Mouse (Mus musculus) splenic B cell, adult 2 months (primary cell): ENCODE results near the gene Dync1i1.

Experiments used
- DNase-seq: peaks from one replicate; pipeline ENCODE4 v3.0.0-alpha.2; 2011; ENCODE audit warnings: low read depth, low spot score
- H3K27me3 ChIP-seq: 2 replicates; pipeline ENCODE4 v1.6.1; 2012; ENCODE audit warnings: mild to moderate bottlenecking, low read length, moderate library complexity, mixed read lengths; ENCODE audit not compliant: control insufficient read depth, poor library complexity, insufficient read depth, severe bottlenecking
- H3K36me3 ChIP-seq: 2 replicates; pipeline ENCODE4 v1.6.1; 2012; ENCODE audit warnings: mild to moderate bottlenecking, low read length, moderate library complexity, mixed read lengths; ENCODE audit not compliant: control insufficient read depth, poor library complexity, insufficient read depth, severe bottlenecking

Gene Dync1i1

GRCm38 (mm10) chr6:5741395-5742032 lies 16.1 kb downstream of the Dync1i1 start:
- DNase-seq: no peak
- H3K36me3 ChIP-seq: no peaks in the 10 kb centered on the region
- no peaks in the 10 kb centered on the region for H3K27me3 ChIP-seq

DNA sequence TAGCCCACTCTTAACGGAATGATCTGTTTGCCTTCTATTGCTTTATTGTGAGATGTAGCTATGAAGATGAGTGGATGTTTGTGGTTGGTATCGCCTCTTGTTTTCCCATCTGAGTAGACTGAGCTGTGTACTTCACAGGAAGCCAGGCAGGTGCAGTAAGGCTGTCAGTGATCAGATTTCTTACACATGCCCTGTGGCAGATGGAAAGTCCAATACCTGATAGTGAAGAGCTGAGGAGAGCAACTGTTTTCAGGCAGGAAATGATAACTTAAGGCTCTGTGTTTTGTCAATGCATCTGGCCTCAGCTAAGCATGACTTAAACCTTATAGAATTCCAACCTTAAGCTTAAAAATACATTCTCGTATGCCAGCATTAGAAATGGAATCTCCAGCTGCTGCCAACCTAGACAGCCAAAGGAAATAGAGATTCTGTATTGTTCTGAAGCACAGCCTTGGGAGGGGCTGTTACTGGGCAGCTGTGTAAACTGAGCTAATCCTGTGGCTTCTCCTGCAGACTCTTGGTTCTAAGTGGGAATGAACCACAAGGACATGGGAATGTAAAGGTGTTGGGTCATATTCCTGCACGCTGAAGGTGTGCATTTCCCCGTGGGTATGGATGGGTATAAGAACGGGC lies 24.8 kb downstream of the Dync1i1 start:
- H3K36me3 ChIP-seq: no peaks in the 10 kb centered on the region
- H3K27me3 ChIP-seq: no peaks in the 10 kb centered on the region
- DNase-seq: no peak

DNA sequence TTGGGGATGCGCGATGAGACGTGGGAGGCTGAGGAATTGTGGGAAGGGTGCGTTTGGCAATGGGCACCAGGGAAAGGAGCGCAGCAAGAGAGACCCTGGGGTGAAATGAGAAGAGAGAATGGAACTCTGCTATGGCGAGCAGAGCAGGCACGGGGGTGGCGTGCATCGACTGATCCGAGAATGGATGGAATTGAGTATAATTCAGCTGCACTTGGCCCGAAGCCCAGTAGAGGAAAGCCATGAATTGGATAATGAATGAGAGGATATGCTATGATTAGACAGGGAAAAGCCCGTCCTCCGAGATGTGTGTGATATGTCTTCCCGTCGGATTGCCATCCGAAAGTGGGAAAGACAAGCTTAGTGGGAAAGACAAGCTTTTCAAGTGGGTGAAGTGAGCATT lies 26.7 kb downstream of the Dync1i1 start:
- H3K27me3 ChIP-seq: no peaks in the 10 kb centered on the region
- no peaks in the 10 kb centered on the region for H3K36me3 ChIP-seq
- no peak for DNase-seq

- DNase-seq: no peak
- Histone ChIP-seq H3K27me3 (no peaks in the 10 kb centered on the region), H3K36me3 (no peaks in the 10 kb centered on the region)
These were observed 27.2 kb downstream of the Dync1i1 start for GRCm38 (mm10) chr6:5752617-5753016.

DNA sequence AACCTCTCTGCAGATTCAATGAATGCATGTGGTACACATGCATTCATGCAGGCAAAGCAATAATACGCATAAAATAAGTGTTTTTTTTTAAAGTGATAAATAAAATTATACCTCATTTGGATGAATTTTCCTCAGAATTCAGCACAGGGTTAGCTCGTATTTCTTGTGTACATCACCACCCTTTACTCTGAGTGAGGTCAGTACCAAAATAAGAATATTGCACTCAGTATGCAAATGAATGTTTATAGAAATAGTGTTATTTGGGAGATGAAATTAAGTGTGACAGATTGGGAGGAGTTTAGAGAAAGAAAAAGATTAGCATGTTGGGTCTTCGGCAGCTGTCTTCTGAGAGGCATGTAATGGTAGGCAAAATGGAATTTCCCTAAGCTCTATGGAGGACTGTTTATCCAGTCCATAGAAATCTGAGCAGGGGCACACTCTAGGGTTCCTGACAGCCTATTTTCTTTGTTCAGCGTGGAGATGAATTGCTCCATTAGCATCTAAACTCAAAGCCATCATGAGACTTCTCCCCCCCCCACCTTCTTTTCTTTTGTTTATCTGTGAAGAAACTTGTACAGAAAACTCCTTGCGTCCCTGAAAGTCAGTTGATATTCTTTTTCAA lies 31.2 kb downstream of the Dync1i1 start:
- H3K27me3 ChIP-seq: no peaks in the 10 kb centered on the region
- H3K36me3 ChIP-seq: no peaks in the 10 kb centered on the region
- no peak for DNase-seq

GRCm38 (mm10) chr6:5762943-5763342 lies 37.5 kb downstream of the Dync1i1 start:
- DNase-seq: no peak
- Histone ChIP-seq H3K27me3 (no peaks in the 10 kb centered on the region), H3K36me3 (no peaks in the 10 kb centered on the region)

- no peak for DNase-seq
- H3K36me3 ChIP-seq: no peaks in the 10 kb centered on the region
These were observed 43.1 kb downstream of the Dync1i1 start for GRCm38 (mm10) chr6:5768576-5768975.

DNA sequence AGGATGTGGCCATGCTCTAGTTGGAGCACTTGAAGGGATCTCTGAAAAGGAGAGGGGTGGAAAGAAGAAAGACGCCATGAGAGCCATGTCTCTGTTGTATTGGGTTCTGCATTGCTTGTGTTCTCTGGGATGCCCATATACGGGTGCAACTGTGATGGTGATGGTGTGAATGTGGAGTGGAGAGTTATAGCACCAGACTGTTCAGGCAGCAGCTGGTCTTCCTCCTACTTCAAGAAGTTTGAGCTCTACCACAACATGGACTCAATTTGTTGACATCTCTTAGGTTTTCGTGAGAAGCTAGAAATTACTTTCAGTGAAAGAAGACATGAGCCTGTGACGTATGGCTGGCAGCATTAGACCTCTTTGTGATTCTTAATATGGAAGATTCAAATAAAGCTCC lies 44.8 kb downstream of the Dync1i1 start:
- no peak for DNase-seq
- no peaks in the 10 kb centered on the region for H3K36me3 ChIP-seq
- H3K27me3 ChIP-seq: no peaks in the 10 kb centered on the region

More at GRCm38 (mm10) chr6:5768576-5768975, 43.1 kb downstream of the Dync1i1 start:
- H3K27me3 ChIP-seq: no peaks in the 10 kb centered on the region

GRCm38 (mm10) chr6:5775461-5775860 lies 50.0 kb downstream of the Dync1i1 start:
- no peak for DNase-seq
- no peaks in the 10 kb centered on the region for H3K27me3 ChIP-seq
- no peaks in the 10 kb centered on the region for H3K36me3 ChIP-seq

- no peaks in the 10 kb centered on the region for H3K36me3 ChIP-seq
- no peak for DNase-seq
- H3K27me3 ChIP-seq: no peaks in the 10 kb centered on the region
These were observed 56.3 kb downstream of the Dync1i1 start for GRCm38 (mm10) chr6:5781752-5782151.

GRCm38 (mm10) chr6:5783830-5784229 lies 58.4 kb downstream of the Dync1i1 start:
- DNase-seq: no peak
- H3K27me3 ChIP-seq: no peaks in the 10 kb centered on the region
- H3K36me3 ChIP-seq: no peaks in the 10 kb centered on the region

GRCm38 (mm10) chr6:5790607-5791006 lies 65.2 kb downstream of the Dync1i1 start:
- Histone ChIP-seq H3K36me3 (no peaks in the 10 kb centered on the region), H3K27me3 (no peaks in the 10 kb centered on the region)
- DNase-seq: no peak

- no peaks in the 10 kb centered on the region for H3K36me3 ChIP-seq
- no peak for DNase-seq
These were observed 68.8 kb downstream of the Dync1i1 start for GRCm38 (mm10) chr6:5794106-5794753.

GRCm38 (mm10) chr6:5795314-5795713 lies 69.9 kb downstream of the Dync1i1 start:
- H3K27me3 ChIP-seq: no peaks in the 10 kb centered on the region
- DNase-seq: no peak

More at GRCm38 (mm10) chr6:5794106-5794753, 68.8 kb downstream of the Dync1i1 start:
- no peaks in the 10 kb centered on the region for H3K27me3 ChIP-seq

More at GRCm38 (mm10) chr6:5795314-5795713, 69.9 kb downstream of the Dync1i1 start:
- H3K36me3 ChIP-seq: no peaks in the 10 kb centered on the region
